Mouse (Mus musculus): ENCODE results near the gene Fez2. TPM values are rescaled to one million over a fixed set of nuclear protein-coding genes. Genes with fewer than 3 reads are reported as not detected.
A peak's percentile ranks its signal among the peaks of the same experiment; 100 is the strongest.

Gene Fez2
- total and polyA plus RNA-seq, 2 experiments: 18.2 to 28.9 TPM

- DNase-seq (ENCODE audit: extremely low read depth, low read depth, low spot score): peak; percentile 25
- WGBS: 68% methylated on average over 13 of the region's 13 CpGs
These were observed 55.8 kb downstream of the Fez2 start for GRCm38 (mm10) chr17:78361939-78362728.

GRCm38 (mm10) chr17:78358251-78358726, 59.7 kb downstream of the Fez2 start:
- Histone ChIP-seq H3K4me1 (ENCODE audit: control insufficient read depth, insufficient read depth, low read length) (no peaks in the 10 kb centered on the region), H3K9ac (ENCODE audit: low read depth, low read length) (no peak overlapping the region), H3K27me3 (ENCODE audit: control insufficient read depth, insufficient read depth, low read length) (no peaks in the 10 kb centered on the region), H3K79me2 (ENCODE audit: control insufficient read depth, insufficient read depth, low read length) (no peaks in the 10 kb centered on the region), H3K27ac (replicated peaks; ENCODE audit: insufficient read depth, low read depth, low read length) (no peak overlapping the region), H3K4me3 (ENCODE audit: insufficient read depth, low read depth, low read length) (no peak overlapping the region), H3K36me3 (ENCODE audit: control insufficient read depth, insufficient read depth, low read length) (peaks cover 4% of the 10 kb centered on the region; the same call in 1 of the 2 replicates)
- 95% methylated on average over 7 of the region's 7 CpGs for WGBS
- no peak for TF ChIP-seq CTCF (IDR thresholded peaks at IDR 0.05; ENCODE audit: low read depth, low read length)
- no peak for TF ChIP-seq POLR2A (IDR thresholded peaks at IDR 0.05; ENCODE audit: extremely low read depth, insufficient read depth, low read length)
- no peak for DNase-seq (ENCODE audit: extremely low read depth, low read depth, low spot score)

More at GRCm38 (mm10) chr17:78361939-78362728, 55.8 kb downstream of the Fez2 start:
- Histone ChIP-seq H3K4me3 (ENCODE audit: insufficient read depth, low read depth, low read length) (no peak overlapping the region), H3K9ac (ENCODE audit: low read depth, low read length) (no peak overlapping the region), H3K36me3 (ENCODE audit: control insufficient read depth, insufficient read depth, low read length) (no peaks in the 10 kb centered on the region), H3K27me3 (ENCODE audit: control insufficient read depth, insufficient read depth, low read length) (no peaks in the 10 kb centered on the region), H3K4me1 (ENCODE audit: control insufficient read depth, insufficient read depth, low read length) (no peaks in the 10 kb centered on the region), H3K27ac (replicated peaks; ENCODE audit: insufficient read depth, low read depth, low read length) (peak overlapping the region; percentile 13; the same call in 1 of the 2 replicates), H3K79me2 (ENCODE audit: control insufficient read depth, insufficient read depth, low read length) (no peaks in the 10 kb centered on the region)
- TF ChIP-seq POLR2A (IDR thresholded peaks at IDR 0.05; ENCODE audit: extremely low read depth, insufficient read depth, low read length): no peak
- TF ChIP-seq CTCF (IDR thresholded peaks at IDR 0.05; ENCODE audit: low read depth, low read length): no peak

- WGBS: 94% methylated on average over 4 of the region's 4 CpGs
- Histone ChIP-seq H3K79me2 (ENCODE audit: control insufficient read depth, insufficient read depth, low read length) (no peaks in the 10 kb centered on the region), H3K27me3 (ENCODE audit: control insufficient read depth, insufficient read depth, low read length) (no peaks in the 10 kb centered on the region), H3K4me3 (ENCODE audit: insufficient read depth, low read depth, low read length) (no peak overlapping the region), H3K27ac (replicated peaks; ENCODE audit: insufficient read depth, low read depth, low read length) (no peak overlapping the region), H3K4me1 (ENCODE audit: control insufficient read depth, insufficient read depth, low read length) (no peaks in the 10 kb centered on the region), H3K36me3 (ENCODE audit: control insufficient read depth, insufficient read depth, low read length) (peaks cover 4% of the 10 kb centered on the region; the same call in 1 of the 2 replicates), H3K9ac (ENCODE audit: low read depth, low read length) (no peak overlapping the region)
- no peak for TF ChIP-seq CTCF (IDR thresholded peaks at IDR 0.05; ENCODE audit: low read depth, low read length)
- no peak for DNase-seq (ENCODE audit: extremely low read depth, low read depth, low spot score)
These were observed 60.2 kb downstream of the Fez2 start for GRCm38 (mm10) chr17:78357753-78358152.

- Histone ChIP-seq H3K27ac (replicated peaks; ENCODE audit: insufficient read depth, low read depth, low read length) (no peak overlapping the region), H3K4me3 (ENCODE audit: insufficient read depth, low read depth, low read length) (no peak overlapping the region), H3K79me2 (ENCODE audit: control insufficient read depth, insufficient read depth, low read length) (no peaks in the 10 kb centered on the region), H3K27me3 (ENCODE audit: control insufficient read depth, insufficient read depth, low read length) (no peaks in the 10 kb centered on the region), H3K9ac (ENCODE audit: low read depth, low read length) (no peak overlapping the region), H3K36me3 (ENCODE audit: control insufficient read depth, insufficient read depth, low read length) (peaks cover 4% of the 10 kb centered on the region; the same call in 1 of the 2 replicates), H3K4me1 (ENCODE audit: control insufficient read depth, insufficient read depth, low read length) (peaks cover 1% of the 10 kb centered on the region; the same call in 1 of the 2 replicates)
- 88% methylated on average over 8 of the region's 8 CpGs for WGBS
- no peak for TF ChIP-seq CTCF (IDR thresholded peaks at IDR 0.05; ENCODE audit: low read depth, low read length)
- TF ChIP-seq POLR2A (IDR thresholded peaks at IDR 0.05; ENCODE audit: extremely low read depth, insufficient read depth, low read length): no peak
- no peak for DNase-seq (ENCODE audit: extremely low read depth, low read depth, low spot score)
These were observed 62.3 kb downstream of the Fez2 start for GRCm38 (mm10) chr17:78355611-78356010.

GRCm38 (mm10) chr17:78354871-78355270, 63.1 kb downstream of the Fez2 start:
- no peak overlapping the region for H3K27ac ChIP-seq (replicated peaks; ENCODE audit: insufficient read depth, low read depth, low read length)
- 93% methylated on average over 12 of the region's 12 CpGs for WGBS
- H3K79me2 ChIP-seq (ENCODE audit: control insufficient read depth, insufficient read depth, low read length): no peaks in the 10 kb centered on the region
- H3K36me3 ChIP-seq (ENCODE audit: control insufficient read depth, insufficient read depth, low read length): peaks cover 4% of the 10 kb centered on the region; the same call in 1 of the 2 replicates
- no peak for TF ChIP-seq POLR2A (IDR thresholded peaks at IDR 0.05; ENCODE audit: extremely low read depth, insufficient read depth, low read length)
- no peak for DNase-seq (ENCODE audit: extremely low read depth, low read depth, low spot score)
- H3K9ac ChIP-seq (ENCODE audit: low read depth, low read length): no peak overlapping the region
- H3K4me3 ChIP-seq (ENCODE audit: insufficient read depth, low read depth, low read length): no peak overlapping the region
- H3K27me3 ChIP-seq (ENCODE audit: control insufficient read depth, insufficient read depth, low read length): no peaks in the 10 kb centered on the region
- peaks cover 2% of the 10 kb centered on the region; the same call in 1 of the 2 replicates for H3K4me1 ChIP-seq (ENCODE audit: control insufficient read depth, insufficient read depth, low read length)

- Histone ChIP-seq H3K4me1 (ENCODE audit: control insufficient read depth, insufficient read depth, low read length) (peaks cover 2% of the 10 kb centered on the region; the same call in 1 of the 2 replicates), H3K36me3 (ENCODE audit: control insufficient read depth, insufficient read depth, low read length) (peaks cover 4% of the 10 kb centered on the region; the same call in 1 of the 2 replicates), H3K27ac (replicated peaks; ENCODE audit: insufficient read depth, low read depth, low read length) (no peak overlapping the region), H3K4me3 (ENCODE audit: insufficient read depth, low read depth, low read length) (no peak overlapping the region), H3K79me2 (ENCODE audit: control insufficient read depth, insufficient read depth, low read length) (no peaks in the 10 kb centered on the region), H3K9ac (ENCODE audit: low read depth, low read length) (no peak overlapping the region), H3K27me3 (ENCODE audit: control insufficient read depth, insufficient read depth, low read length) (no peaks in the 10 kb centered on the region)
- WGBS: 84% methylated on average over 2 of the region's 2 CpGs
- DNase-seq (ENCODE audit: extremely low read depth, low read depth, low spot score): no peak
- no peak for TF ChIP-seq POLR2A (IDR thresholded peaks at IDR 0.05; ENCODE audit: extremely low read depth, insufficient read depth, low read length)
- TF ChIP-seq CTCF (IDR thresholded peaks at IDR 0.05; ENCODE audit: low read depth, low read length): no peak
These were observed 63.5 kb downstream of the Fez2 start for GRCm38 (mm10) chr17:78354411-78354810.

All from liver, adult 2 months (tissue).